Mouse (Mus musculus): Measurements from ENCODE around the gene Plch2. TPM values are rescaled to one million over a fixed set of nuclear protein-coding genes. Genes with fewer than 3 reads are reported as not detected.

Gene Plch2
- polyA plus RNA-seq, 1 experiment from 2014 or later, result 0.22 TPM

DNA sequence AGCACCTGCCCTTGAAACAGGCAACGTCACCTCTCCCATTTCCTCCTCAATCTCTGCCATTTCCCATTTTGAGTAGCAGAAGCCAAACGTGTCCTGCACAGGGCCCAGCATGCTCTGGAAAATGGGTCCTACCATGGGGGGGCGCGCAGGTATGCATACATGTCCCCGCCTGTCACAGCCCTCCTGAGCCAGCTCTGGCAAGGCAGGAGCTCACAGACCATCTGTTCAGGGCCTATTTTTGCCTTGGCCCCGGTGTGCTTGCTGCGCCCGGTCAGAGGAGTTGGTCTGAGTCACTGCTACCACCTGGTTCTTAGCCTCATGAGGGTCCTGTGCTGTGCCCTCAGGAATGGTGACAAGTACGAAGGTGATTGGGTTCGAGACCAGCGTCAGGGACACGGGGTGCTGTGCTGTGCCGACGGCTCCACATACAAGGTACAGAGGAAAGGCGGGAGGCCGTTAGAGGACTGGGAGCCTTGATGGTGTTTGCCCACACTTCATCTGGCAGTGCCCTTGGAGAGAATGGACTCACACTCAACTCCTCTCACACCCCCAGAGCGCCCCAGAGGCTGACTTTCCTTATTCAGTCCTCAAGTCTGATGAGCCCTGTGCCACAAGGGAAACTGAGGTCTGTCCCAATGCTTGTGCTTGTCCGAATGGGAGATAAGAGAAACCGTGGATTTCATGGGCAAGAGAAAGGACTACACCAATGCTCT, 36.3 kb upstream of the Plch2 start:
- no peaks in the 10 kb centered on the region for H3K9me3 ChIP-seq (ENCODE audit: control insufficient read depth, low read length)
- ATAC-seq (ENCODE audit: insufficient number of reproducible peaks, insufficient read depth, low FRiP score, low read depth), result no peak
- WGBS, result 87% methylated on average over 19 of the region's 19 CpGs

DNA sequence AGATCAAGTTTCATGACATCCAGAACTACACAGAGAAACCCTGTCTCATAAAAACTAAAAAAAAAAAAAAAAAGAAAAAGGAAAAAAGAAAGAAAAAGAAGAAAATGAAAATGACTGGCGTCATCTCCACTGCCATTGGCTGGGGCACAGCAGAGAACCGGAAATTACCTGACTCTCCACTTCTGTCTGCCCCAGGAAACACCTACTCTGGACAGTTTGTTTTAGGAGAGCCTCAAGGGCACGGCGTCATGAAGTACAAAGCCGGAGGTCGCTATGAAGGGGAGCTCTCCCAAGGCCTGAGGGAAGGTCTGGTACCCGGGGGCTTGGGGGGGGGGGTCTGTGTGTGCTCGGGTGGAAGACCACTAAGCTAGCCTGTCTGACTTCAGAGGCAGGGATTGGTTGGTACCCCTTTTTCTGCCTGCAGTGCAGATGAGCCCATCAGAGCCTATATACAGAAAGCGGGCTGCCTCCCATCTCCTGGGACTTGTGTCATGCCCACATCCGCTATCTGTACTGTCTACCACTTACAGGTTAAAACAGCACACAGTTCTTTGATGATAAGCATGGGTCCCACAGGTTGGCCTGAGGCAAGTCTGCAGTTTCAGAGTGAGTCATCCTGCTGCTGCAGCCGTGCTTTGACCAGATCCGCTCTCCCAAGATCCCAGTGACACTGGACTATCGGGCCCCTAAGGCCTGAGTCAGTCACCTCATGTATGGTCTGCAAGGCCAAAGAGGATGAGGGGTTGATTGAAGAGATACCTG, 34.3 kb upstream of the Plch2 start:
- 84% methylated on average over 13 of the region's 13 CpGs for WGBS
- H3K4me3 ChIP-seq (ENCODE audit: control insufficient read depth in 1 of 2, insufficient read depth in 1 of 2, low read depth in 1 of 2, low read length in 2 of 2), result no peak overlapping the region
- H3K27me3 ChIP-seq (ENCODE audit: control insufficient read depth, insufficient read depth, low read length), result no peaks in the 10 kb centered on the region
- 0 out of 2 replicates have a peak, but pooled peaks cover 10% of the 10 kb centered on the region for H3K36me3 ChIP-seq (ENCODE audit: control insufficient read depth, insufficient read depth, low read length)
- H3K4me2 ChIP-seq (ENCODE audit: low read length), result no peak overlapping the region
- no peak overlapping the region for H3K27ac ChIP-seq (replicated peaks in 1 of 2; ENCODE audit: control insufficient read depth in 1 of 2, insufficient read depth in 1 of 2, low read depth in 2 of 2, low read length in 2 of 2)
- H3K9me3 ChIP-seq (ENCODE audit: control insufficient read depth, low read length), result no peaks in the 10 kb centered on the region
- H3K4me1 ChIP-seq (ENCODE audit: control insufficient read depth in 2 of 2, insufficient read depth in 2 of 2, low read length in 2 of 2), result peaks cover 5 to 9% of the 10 kb centered on the region in 2 experiments
- ATAC-seq (ENCODE audit: insufficient number of reproducible peaks, insufficient read depth, low FRiP score, low read depth), result no peak
- H3K9ac ChIP-seq (ENCODE audit: low read length), result no peak overlapping the region

More for the DNA sequence above, 36.3 kb upstream of the Plch2 start:
- H3K27me3 ChIP-seq (ENCODE audit: control insufficient read depth, insufficient read depth, low read length), result no peaks in the 10 kb centered on the region
- H3K4me3 ChIP-seq (ENCODE audit: control insufficient read depth in 1 of 2, insufficient read depth in 1 of 2, low read depth in 1 of 2, low read length in 2 of 2), result no peak overlapping the region
- peaks cover 0 to 2% of the 10 kb centered on the region in 2 experiments; a peak in 2 of 4 replicates for H3K4me1 ChIP-seq (ENCODE audit: control insufficient read depth in 2 of 2, insufficient read depth in 2 of 2, low read length in 2 of 2)
- H3K36me3 ChIP-seq (ENCODE audit: control insufficient read depth, insufficient read depth, low read length), result 0 out of 2 replicates have a peak, but pooled peaks cover 10% of the 10 kb centered on the region
- no peak overlapping the region for H3K4me2 ChIP-seq (ENCODE audit: low read length)
- no peak overlapping the region for H3K9ac ChIP-seq (ENCODE audit: low read length)
- no peak overlapping the region for H3K27ac ChIP-seq (replicated peaks in 1 of 2; ENCODE audit: control insufficient read depth in 1 of 2, insufficient read depth in 1 of 2, low read depth in 2 of 2, low read length in 2 of 2)

DNA sequence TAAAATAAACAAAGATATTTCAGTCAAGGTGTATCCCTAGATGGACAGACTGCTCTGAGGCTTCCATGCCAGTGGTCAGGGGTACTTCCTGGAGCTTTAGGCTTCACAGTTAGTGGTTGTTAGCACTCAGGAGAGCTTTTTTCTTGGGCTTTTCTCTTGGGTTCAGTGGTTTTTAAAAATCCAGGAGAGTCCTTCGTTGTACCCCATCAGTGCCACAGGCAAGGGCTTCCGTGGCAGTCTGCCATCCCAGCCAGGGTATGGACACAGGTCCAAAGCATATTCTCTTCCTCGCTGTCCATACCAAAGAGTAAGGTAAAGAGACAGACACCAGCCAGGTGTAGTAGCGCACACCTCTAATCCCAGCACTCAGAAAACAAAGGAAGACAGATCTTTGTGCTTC, 33.6 kb upstream of the Plch2 start:
- Histone ChIP-seq H3K27me3 (ENCODE audit: control insufficient read depth, insufficient read depth, low read length) (no peaks in the 10 kb centered on the region), H3K4me3 (ENCODE audit: control insufficient read depth in 1 of 2, insufficient read depth in 1 of 2, low read depth in 1 of 2, low read length in 2 of 2) (no peak overlapping the region), H3K9ac (ENCODE audit: low read length) (no peak overlapping the region), H3K4me1 (ENCODE audit: control insufficient read depth in 2 of 2, insufficient read depth in 2 of 2, low read length in 2 of 2) (peaks cover 4 to 12% of the 10 kb centered on the region in 2 experiments; a peak in 3 of 4 replicates), H3K4me2 (ENCODE audit: low read length) (no peak overlapping the region), H3K27ac (replicated peaks in 1 of 2; ENCODE audit: control insufficient read depth in 1 of 2, insufficient read depth in 1 of 2, low read depth in 2 of 2, low read length in 2 of 2) (no peak overlapping the region), H3K36me3 (ENCODE audit: control insufficient read depth, insufficient read depth, low read length) (0 out of 2 replicates have a peak, but pooled peaks cover 10% of the 10 kb centered on the region), H3K9me3 (ENCODE audit: control insufficient read depth, low read length) (no peaks in the 10 kb centered on the region)
- WGBS, result 82% methylated on average over 4 of the region's 4 CpGs
- ATAC-seq (ENCODE audit: insufficient number of reproducible peaks, insufficient read depth, low FRiP score, low read depth), result no peak

DNA sequence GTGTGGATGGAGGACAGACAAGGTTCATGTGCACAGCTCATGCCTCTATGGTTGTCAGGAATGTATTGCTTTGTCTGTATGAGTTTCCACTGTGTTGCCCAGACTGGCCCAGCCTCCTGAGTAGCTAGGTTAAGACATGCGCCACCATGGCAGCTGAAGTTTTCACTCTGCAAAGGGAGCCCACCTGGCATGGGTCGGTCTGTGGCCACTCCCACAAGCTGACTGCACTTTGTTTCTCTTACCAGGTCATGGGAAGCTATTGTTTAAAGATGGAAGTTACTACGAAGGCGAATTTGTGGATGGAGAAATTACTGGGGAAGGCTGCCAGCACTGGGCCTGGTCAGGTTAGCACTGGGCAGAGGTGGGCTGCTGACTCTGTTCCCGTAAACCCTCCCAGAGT, 32.7 kb upstream of the Plch2 start:
- Histone ChIP-seq H3K9ac (ENCODE audit: low read length) (no peak overlapping the region), H3K4me3 (ENCODE audit: control insufficient read depth in 1 of 2, insufficient read depth in 1 of 2, low read depth in 1 of 2, low read length in 2 of 2) (no peak overlapping the region), H3K4me1 (ENCODE audit: control insufficient read depth in 2 of 2, insufficient read depth in 2 of 2, low read length in 2 of 2) (peaks cover 6 to 21% of the 10 kb centered on the region in 2 experiments; a peak in 3 of 4 replicates), H3K4me2 (ENCODE audit: low read length) (no peak overlapping the region), H3K27ac (replicated peaks in 1 of 2; ENCODE audit: control insufficient read depth in 1 of 2, insufficient read depth in 1 of 2, low read depth in 2 of 2, low read length in 2 of 2) (no peak overlapping the region), H3K36me3 (ENCODE audit: control insufficient read depth, insufficient read depth, low read length) (0 out of 2 replicates have a peak, but pooled peaks cover 10% of the 10 kb centered on the region), H3K9me3 (ENCODE audit: control insufficient read depth, low read length) (no peaks in the 10 kb centered on the region), H3K27me3 (ENCODE audit: control insufficient read depth, insufficient read depth, low read length) (no peaks in the 10 kb centered on the region)
- WGBS, result 84% methylated on average over 5 of the region's 5 CpGs
- no peak for ATAC-seq (ENCODE audit: insufficient number of reproducible peaks, insufficient read depth, low FRiP score, low read depth)

DNA sequence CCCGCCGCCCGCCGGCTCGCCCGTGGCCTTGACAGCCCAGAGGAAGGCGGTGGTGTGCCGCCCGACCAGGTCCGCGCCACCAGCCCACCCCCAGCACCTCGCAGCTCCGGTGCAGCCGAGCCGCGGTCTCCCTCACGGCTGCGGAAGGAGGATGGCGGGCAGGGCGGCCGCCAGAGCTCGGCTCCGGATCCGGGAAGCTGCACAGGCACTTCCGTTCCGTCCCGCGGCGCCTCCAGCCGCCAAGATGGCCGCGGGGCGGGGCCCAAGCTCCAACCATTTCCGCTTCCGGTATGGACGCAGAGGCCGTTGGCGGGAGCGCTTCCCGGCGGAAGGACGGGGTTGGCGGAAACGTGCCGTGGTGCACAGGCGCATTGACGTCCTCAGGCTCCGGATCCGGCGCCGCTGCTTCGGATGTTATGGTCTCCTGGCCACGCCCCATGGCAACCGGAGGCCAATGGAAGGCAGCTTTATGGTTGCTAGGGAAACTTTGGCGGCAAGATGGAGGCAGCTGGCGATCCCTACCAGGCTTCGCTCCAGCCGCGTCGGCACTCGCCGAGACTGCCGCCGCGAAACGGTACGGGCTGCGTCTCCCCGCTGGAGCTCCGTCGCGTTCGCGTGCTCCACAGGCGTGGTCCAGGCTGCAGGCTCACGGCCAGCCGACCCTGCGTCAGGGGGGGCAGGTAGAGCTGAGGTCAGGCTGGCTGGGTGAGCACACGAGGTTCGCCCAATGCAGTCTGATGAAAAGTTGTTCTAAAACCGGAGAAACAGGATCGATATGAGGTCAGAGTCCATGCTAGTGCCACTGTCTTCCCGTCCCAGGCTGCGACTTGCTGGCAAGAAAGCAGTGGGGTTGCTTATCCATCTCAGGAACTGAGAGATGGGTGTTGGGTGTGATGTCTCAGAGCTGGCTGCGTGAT, 29.8 kb upstream of the Plch2 start, which contains the start of the genes Rer1 and Morn1:
Gene Rer1 (minus strand): TSS at position 275 of the 917 bp plus-strand sequence.
Gene Morn1 (plus strand): TSS at position 470 of the 917 bp plus-strand sequence.
- Histone ChIP-seq H3K9me3 (ENCODE audit: control insufficient read depth, low read length) (no peaks in the 10 kb centered on the region), H3K27ac (replicated peaks in 1 of 2; ENCODE audit: control insufficient read depth in 1 of 2, insufficient read depth in 1 of 2, low read depth in 2 of 2, low read length in 2 of 2) (peak within 1 kb of the TSS; percentile 86 to 93), H3K4me3 (ENCODE audit: control insufficient read depth in 1 of 2, insufficient read depth in 1 of 2, low read depth in 1 of 2, low read length in 2 of 2) (peak within 1 kb of the TSS; percentile 95 to 97), H3K4me2 (ENCODE audit: low read length) (peak within 1 kb of the TSS; percentile 99), H3K27me3 (ENCODE audit: control insufficient read depth, insufficient read depth, low read length) (no peaks in the 10 kb centered on the region), H3K9ac (ENCODE audit: low read length) (peak within 1 kb of the TSS; percentile 95), H3K4me1 (ENCODE audit: control insufficient read depth in 2 of 2, insufficient read depth in 2 of 2, low read length in 2 of 2) (peaks cover 6 to 24% of the 10 kb centered on the region in 2 experiments; a peak in 3 of 4 replicates), H3K36me3 (ENCODE audit: control insufficient read depth, insufficient read depth, low read length) (peaks cover 28% of the 10 kb centered on the region)
- peak; percentile 95 for ATAC-seq (ENCODE audit: insufficient number of reproducible peaks, insufficient read depth, low FRiP score, low read depth)
- WGBS, result under 1% methylated on average over 83 of the region's 85 CpGs

DNA sequence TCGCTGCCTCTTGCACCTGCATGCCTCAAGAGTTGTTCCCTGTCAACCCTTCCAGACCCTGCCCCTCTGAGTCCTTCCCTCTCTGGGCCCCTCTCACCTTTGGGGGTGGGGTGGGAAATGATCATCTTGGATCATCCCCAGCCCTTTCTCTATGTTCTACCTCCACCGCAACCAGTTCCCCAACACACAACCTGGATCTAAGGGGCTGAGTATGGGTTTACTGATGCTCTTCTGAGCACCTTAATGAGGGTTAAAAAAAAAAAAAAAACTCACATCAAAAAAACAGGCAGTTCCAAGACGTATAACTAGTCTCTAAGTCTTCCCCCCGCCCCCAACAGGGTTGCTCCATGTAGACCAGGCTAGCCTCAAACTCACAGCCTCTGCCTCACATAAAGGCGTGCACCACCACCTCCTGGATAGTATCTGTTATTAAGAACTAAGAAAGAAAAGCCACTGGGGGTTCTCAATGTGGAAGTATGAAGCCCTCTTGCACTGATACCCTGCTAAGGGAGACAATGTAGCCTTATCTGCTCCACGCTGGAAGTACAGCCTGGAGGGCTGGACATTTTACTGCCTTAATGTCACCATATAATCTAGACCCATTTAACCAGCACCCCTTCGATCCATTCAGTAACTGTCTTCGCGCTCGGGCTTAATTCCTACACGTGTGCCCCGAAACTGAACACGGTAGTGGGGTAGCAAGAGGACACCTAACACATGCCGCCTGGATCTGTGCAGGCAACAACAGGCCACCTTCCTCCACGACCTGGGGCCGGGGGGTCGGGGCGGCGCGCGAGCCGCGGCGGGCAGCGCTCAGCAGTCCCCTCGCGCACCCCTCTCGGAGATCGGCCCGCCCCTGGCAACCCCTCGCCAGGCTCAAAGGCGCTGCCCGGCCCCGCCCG, 28.9 kb upstream of the Plch2 start:
- 5% methylated on average over 34 of the region's 35 CpGs for WGBS
- Histone ChIP-seq H3K4me1 (ENCODE audit: control insufficient read depth in 2 of 2, insufficient read depth in 2 of 2, low read length in 2 of 2) (peaks cover 6 to 24% of the 10 kb centered on the region in 2 experiments; a peak in 3 of 4 replicates), H3K27ac (replicated peaks in 1 of 2; ENCODE audit: control insufficient read depth in 1 of 2, insufficient read depth in 1 of 2, low read depth in 2 of 2, low read length in 2 of 2) (peak overlapping the region; percentile 86 to 93), H3K9ac (ENCODE audit: low read length) (peak overlapping the region; percentile 95), H3K27me3 (ENCODE audit: control insufficient read depth, insufficient read depth, low read length) (no peaks in the 10 kb centered on the region), H3K4me3 (ENCODE audit: control insufficient read depth in 1 of 2, insufficient read depth in 1 of 2, low read depth in 1 of 2, low read length in 2 of 2) (peak overlapping the region; percentile 94 to 97), H3K4me2 (ENCODE audit: low read length) (peak overlapping the region; percentile 94), H3K9me3 (ENCODE audit: control insufficient read depth, low read length) (no peaks in the 10 kb centered on the region), H3K36me3 (ENCODE audit: control insufficient read depth, insufficient read depth, low read length) (peaks cover 31% of the 10 kb centered on the region)
- no peak for ATAC-seq (ENCODE audit: insufficient number of reproducible peaks, insufficient read depth, low FRiP score, low read depth)

Data from heart, embryonic 14.5 days (tissue).